Mouse (Mus musculus) G1E (cell line): ENCODE results near the gene Gm13539. TPM values are rescaled to one million over a fixed set of nuclear protein-coding genes. Genes with fewer than 3 reads are reported as not detected.
"Not testable (repeated sequence)": the region's sequence is repeated elsewhere in the genome, so short reads cannot be mapped to it uniquely, and the experiment has no call there.

Source experiments
- ATAC-seq: 2 replicates; pipeline ENCODE4 v1.8.0; 2016; ENCODE audit warnings: mild to moderate bottlenecking; ENCODE audit not compliant: insufficient number of reproducible peaks, poor library complexity, low FRiP score, severe bottlenecking; ENCODE audit errors: extremely low read depth
- DNase-seq: peaks from one replicate; pipeline ENCODE4 v3.0.0; 2012; ENCODE audit warnings: low spot score
- H3K27me3 ChIP-seq: 2 replicates; pipeline ENCODE4 v1.6.1; 2012; ENCODE audit warnings: mild to moderate bottlenecking, low read length, inconsistent platforms; ENCODE audit not compliant: insufficient read depth
- H3K36me3 ChIP-seq: replicated peaks from 2 replicates; pipeline ENCODE3; 2012; ENCODE audit warnings: mild to moderate bottlenecking, inconsistent platforms
- H3K4me1 ChIP-seq: 2 replicates; pipeline ENCODE4 v1.6.1; 2012; ENCODE audit warnings: low read depth, low read length, inconsistent platforms, mixed read lengths; ENCODE audit not compliant: insufficient read depth
- H3K4me3 ChIP-seq: 2 replicates; pipeline ENCODE4 v1.5.1; 2012; ENCODE audit warnings: low read depth, mild to moderate bottlenecking, inconsistent platforms, low read length, moderate library complexity, mixed read lengths
- H3K9me3 ChIP-seq: replicated peaks from 2 replicates; pipeline ENCODE4 v1.6.1; 2012; ENCODE audit warnings: inconsistent platforms
- CTCF ChIP-seq: IDR thresholded peaks from 2 replicates; pipeline ENCODE4 v1.5.1; 2012; ENCODE audit warnings: low read depth, low read length, inconsistent platforms, mixed read lengths
- GATA1 ChIP-seq: IDR thresholded peaks from 2 replicates; pipeline ENCODE4 v1.6.1; 2012; ENCODE audit warnings: borderline replicate concordance, low read length, inconsistent platforms, mixed read lengths
- GATA2 ChIP-seq: IDR thresholded peaks from 2 replicates; pipeline ENCODE4 v1.6.1; 2012; ENCODE audit warnings: low read depth, low read length, inconsistent platforms, borderline replicate concordance
- POLR2AphosphoS5 ChIP-seq: IDR thresholded peaks from 2 replicates; pipeline ENCODE4 v1.6.1; 2012; ENCODE audit warnings: low read depth, low read length, inconsistent platforms; ENCODE audit not compliant: insufficient replicate concordance
- TAL1 ChIP-seq: conservative IDR thresholded peaks from 2 replicates; pipeline ENCODE4 v1.6.1; 2012; ENCODE audit warnings: low read depth, low read length, inconsistent platforms, mixed read lengths
- polyA plus RNA-seq: library from polyadenylated mRNA; stranded (reverse); fragments of >175 nt; gene quantifications from 2 replicates; pipeline ENCODE4 v1.2.3, GENCODE M21; 2012
- total RNA-seq, 2 experiments: library from RNA; stranded (forward) in 1 of 2; stranded (reverse) in 1 of 2; fragments of 200-1000 nt in 1 of 2; fragments of >200 nt in 1 of 2; fragmentation: Nextera tagmentation in 1 of 2; gene quantifications; 2 replicates each; pipeline ENCODE4 v1.2.3; 2014 to 2017

Gene Gm13539
- total and polyA plus RNA-seq, 3 experiments: not detected

DNA sequence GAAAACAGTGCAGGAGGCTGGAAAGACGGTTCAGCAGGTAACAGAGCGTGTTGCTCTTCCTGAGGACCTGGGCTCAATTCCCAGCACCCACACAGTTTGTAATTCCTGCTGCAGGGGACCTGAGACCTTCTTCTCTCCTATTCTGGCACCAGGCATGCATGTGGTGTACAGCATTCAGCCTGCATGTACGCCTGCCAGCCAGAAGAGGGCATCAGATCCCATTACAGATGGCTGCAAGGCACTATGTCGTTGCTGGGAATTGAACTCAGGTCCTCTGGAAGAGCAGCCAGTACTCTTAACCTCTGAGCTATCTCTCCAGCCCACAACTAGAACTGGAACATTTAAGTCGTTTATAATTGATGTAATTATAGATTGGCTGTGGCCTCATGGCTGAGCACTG, 31.3 kb downstream of the Gm13539 start:
- peaks cover 15% of the 10 kb centered on the region for H3K27me3 ChIP-seq
- TF ChIP-seq CTCF (0 out of 2 replicates have a peak, but pooled peaks have one; percentile 15), GATA2 (no peak), POLR2AphosphoS5 (no peak)
- no peaks in the 10 kb centered on the region for H3K36me3 ChIP-seq
- H3K9me3 ChIP-seq: no peaks in the 10 kb centered on the region
- no peak overlapping the region for H3K4me3 ChIP-seq
- ATAC-seq: no peak
- no peaks in the 10 kb centered on the region for H3K4me1 ChIP-seq
- no peak for DNase-seq

- not testable (repeated sequence) for H3K36me3 ChIP-seq, H3K4me3 ChIP-seq, ATAC-seq, DNase-seq, H3K4me1 ChIP-seq, H3K9me3 ChIP-seq
- H3K27me3 ChIP-seq: peaks cover 10% of the 10 kb centered on the region; the same call in 1 of the 2 replicates
Measured at GRCm38 (mm10) chr2:25815748-25816147, 33.7 kb downstream of the Gm13539 start, which contains the start of gene Glt6d1. TSS of gene Glt6d1 (minus strand) at chr2:25815848.

DNA sequence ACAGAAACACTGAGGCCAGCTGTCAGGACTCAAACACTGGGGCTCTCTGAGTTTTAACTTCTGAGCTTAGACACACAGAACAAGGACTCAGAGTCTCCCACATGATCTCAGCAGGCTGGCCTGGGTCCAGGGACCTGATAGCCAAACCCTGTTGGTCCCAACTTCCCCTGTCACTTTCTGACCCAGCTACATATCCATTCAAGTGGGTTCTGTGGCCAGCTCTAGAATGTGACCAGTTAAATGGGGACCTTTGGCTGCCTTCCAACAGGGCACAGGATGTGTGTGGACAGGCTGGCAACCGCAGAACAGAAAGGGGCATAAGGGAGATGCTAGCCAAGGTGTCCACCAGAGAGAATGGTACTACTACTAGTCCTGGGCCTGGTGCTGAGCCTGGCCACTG, 40.7 kb downstream of the Gm13539 start, which contains the start of gene Lcn9:
Gene Lcn9, plus strand, starts transcription at position 348 of the 400 bp plus-strand sequence.
- H3K4me1 ChIP-seq: no peaks in the 10 kb centered on the region
- H3K9me3 ChIP-seq: no peaks in the 10 kb centered on the region
- no peak for TF ChIP-seq TAL1
- H3K4me3 ChIP-seq: no peak within 1 kb of the TSS
- H3K27me3 ChIP-seq: peaks cover 13% of the 10 kb centered on the region
- ATAC-seq (no peak), DNase-seq (no peak)
- H3K36me3 ChIP-seq: no peaks in the 10 kb centered on the region

DNA sequence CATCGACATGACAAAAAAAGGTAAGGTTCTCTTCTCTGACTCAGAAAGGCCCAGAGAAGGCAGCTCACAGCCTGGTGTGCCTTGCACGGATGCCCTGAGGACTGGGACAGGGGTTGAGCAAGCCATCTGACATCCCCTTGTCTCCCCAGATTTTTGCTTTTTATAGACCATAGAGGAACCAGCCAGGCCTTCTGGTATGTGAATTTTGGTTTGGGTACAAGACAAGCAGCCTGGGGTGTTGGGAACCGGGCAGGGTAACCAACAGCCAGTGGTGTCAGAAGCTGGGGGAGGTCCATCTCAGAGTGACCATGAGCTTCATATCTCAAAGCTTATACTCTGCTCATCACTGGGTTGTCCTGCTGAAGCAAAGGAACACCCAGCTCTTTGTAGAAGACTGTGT, 42.7 kb downstream of the Gm13539 start:
- no peaks in the 10 kb centered on the region for H3K4me1 ChIP-seq
- TF ChIP-seq POLR2AphosphoS5: no peak
- TF ChIP-seq CTCF: no peak
- TF ChIP-seq GATA1: no peak
- TF ChIP-seq TAL1: no peak
- no peak for TF ChIP-seq GATA2
- H3K27me3 ChIP-seq: peaks cover 13% of the 10 kb centered on the region
- no peak overlapping the region for H3K4me3 ChIP-seq
- DNase-seq: no peak
- H3K9me3 ChIP-seq: no peaks in the 10 kb centered on the region
- no peaks in the 10 kb centered on the region for H3K36me3 ChIP-seq
- no peak for ATAC-seq

DNA sequence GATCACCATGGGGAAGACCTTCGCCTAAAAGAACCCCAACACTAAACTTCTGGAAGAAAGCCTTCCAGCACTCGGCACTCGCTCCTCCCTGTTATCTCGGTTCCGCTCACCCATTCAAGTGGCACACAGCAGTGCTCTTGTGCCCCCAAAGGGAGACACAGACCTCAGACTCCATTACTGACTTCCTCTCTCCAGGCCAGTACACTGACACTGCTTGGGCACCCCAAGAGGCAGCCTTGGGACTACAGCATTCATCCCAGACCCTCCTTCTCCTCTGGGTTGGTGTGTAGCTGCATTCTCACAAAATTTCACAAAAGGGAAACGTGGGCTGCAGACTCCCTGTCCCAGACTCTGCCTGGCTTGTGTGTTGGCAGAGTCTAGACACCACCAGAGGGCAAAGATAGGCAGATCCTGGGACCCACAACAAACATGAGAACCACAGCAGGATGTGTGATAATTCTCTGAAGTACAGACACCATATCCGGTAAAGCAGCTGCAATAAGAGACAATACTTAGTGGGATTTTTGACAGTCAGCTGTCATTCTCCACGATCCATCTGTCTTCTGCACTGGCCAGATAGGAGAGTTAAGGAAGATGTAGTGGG, 46.4 kb downstream of the Gm13539 start:
- H3K27me3 ChIP-seq: peaks cover 13% of the 10 kb centered on the region
- no peaks in the 10 kb centered on the region for H3K4me1 ChIP-seq
- no peak overlapping the region for H3K4me3 ChIP-seq
- H3K9me3 ChIP-seq: no peaks in the 10 kb centered on the region
- ATAC-seq (no peak), DNase-seq (no peak)
- no peaks in the 10 kb centered on the region for H3K36me3 ChIP-seq
- TF ChIP-seq CTCF (no peak), GATA2 (no peak), GATA1 (no peak), TAL1 (no peak), POLR2AphosphoS5 (no peak)

DNA sequence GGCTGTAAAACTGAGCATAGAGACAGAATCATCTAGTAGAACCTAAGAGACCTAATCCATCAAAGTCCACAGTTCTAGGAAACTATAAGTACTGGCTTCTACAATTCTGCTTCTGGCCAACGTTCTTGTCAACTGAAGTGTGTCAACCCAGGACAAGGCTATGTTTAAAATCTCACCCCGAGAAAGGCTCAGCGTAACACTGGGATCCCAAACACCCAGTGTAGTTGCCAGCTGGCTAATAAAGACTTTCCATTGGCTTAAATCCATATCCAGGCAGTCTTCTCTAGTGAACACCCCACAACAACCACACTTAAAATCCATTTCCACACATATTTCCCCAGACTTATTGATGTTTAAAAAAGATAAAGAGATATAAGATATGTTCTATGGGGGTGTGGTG, 48.7 kb downstream of the Gm13539 start:
- H3K4me1 ChIP-seq: no peaks in the 10 kb centered on the region
- H3K4me3 ChIP-seq: no peak overlapping the region
- H3K9me3 ChIP-seq: no peaks in the 10 kb centered on the region
- ATAC-seq (no peak), DNase-seq (no peak)
- peaks cover 10% of the 10 kb centered on the region for H3K27me3 ChIP-seq
- no peak for TF ChIP-seq POLR2AphosphoS5
- no peak for TF ChIP-seq GATA1
- TF ChIP-seq GATA2: no peak
- TF ChIP-seq CTCF: no peak
- TF ChIP-seq TAL1: no peak
- H3K36me3 ChIP-seq: no peaks in the 10 kb centered on the region

DNA sequence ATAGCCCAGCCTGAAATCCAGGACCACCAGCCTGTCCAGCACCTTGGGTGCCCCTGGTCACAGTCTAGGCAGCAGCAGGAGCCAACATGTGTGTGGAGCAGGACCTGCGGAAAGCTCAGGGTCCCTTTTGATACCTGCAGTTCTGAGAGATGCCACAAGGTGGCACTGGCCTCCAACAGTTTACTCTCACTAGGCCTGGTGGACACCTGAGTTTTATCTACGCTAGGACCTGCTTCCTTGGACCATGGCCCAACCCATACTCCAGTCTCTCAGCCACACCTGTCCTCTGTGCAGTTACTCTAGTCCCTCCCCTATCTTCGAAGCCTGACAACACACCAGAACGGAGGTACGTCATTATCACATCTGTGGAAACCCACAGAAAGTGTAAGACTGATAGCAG, 54.2 kb downstream of the Gm13539 start:
- Histone ChIP-seq H3K36me3 (no peaks in the 10 kb centered on the region), H3K9me3 (no peaks in the 10 kb centered on the region), H3K4me1 (no peaks in the 10 kb centered on the region), H3K4me3 (no peak overlapping the region), H3K27me3 (peaks cover 16% of the 10 kb centered on the region)
- ATAC-seq (no peak), DNase-seq (peak; percentile 28)
- no peak for TF ChIP-seq POLR2AphosphoS5
- TF ChIP-seq CTCF: peak; percentile 89
- no peak for TF ChIP-seq GATA1
- no peak for TF ChIP-seq GATA2
- no peak for TF ChIP-seq TAL1

Other genes with a start within 250 kb of the Gm13539 start
Only the 20 nearest of the 24 such genes appear.
- 1.4 and 2.1 TPM in 2 replicates for gene Phpt1, start 207.0 kb upstream of the Gm13539 start, total RNA-seq (2014; fragmentation: Nextera tagmentation)
- gene Phpt1, start 207.0 kb upstream of the Gm13539 start, total RNA-seq (2017): 7.1 and 12.5 TPM in 2 replicates
- 6.5 and 9.5 TPM in 2 replicates for gene Phpt1, start 207.0 kb upstream of the Gm13539 start, polyA plus RNA-seq
- 0.63 and 1.1 TPM in 2 replicates for gene Ajm1, start 200.5 kb upstream of the Gm13539 start, total RNA-seq (2014; fragmentation: Nextera tagmentation)
- 0.05 TPM in 1 of 2 replicates, not detected in the other for gene Ajm1, start 200.5 kb upstream of the Gm13539 start, total RNA-seq (2017)
- 0.32 and 0.35 TPM in 2 replicates for gene Ajm1, start 200.5 kb upstream of the Gm13539 start, polyA plus RNA-seq
- 73.4 and 74.9 TPM in 2 replicates for gene Rabl6, start 173.7 kb upstream of the Gm13539 start, total RNA-seq (2014; fragmentation: Nextera tagmentation)
- gene Rabl6, start 173.7 kb upstream of the Gm13539 start, total RNA-seq (2017): 41.5 and 43.2 TPM in 2 replicates
- gene Rabl6, start 173.7 kb upstream of the Gm13539 start, polyA plus RNA-seq: 79.9 and 82.4 TPM in 2 replicates
- gene Ccdc183, start 164.6 kb upstream of the Gm13539 start, total RNA-seq (2014; fragmentation: Nextera tagmentation): not detected in 2 replicates
- 0.05 TPM in 1 of 2 replicates, not detected in the other for gene Ccdc183, start 164.6 kb upstream of the Gm13539 start, total RNA-seq (2017)
- not detected in 2 replicates for gene Ccdc183, start 164.6 kb upstream of the Gm13539 start, polyA plus RNA-seq
- not detected in 2 replicates for gene Tmem141, start 160.3 kb upstream of the Gm13539 start, total RNA-seq (2014; fragmentation: Nextera tagmentation)
- gene Tmem141, start 160.3 kb upstream of the Gm13539 start, total RNA-seq (2017): not detected in 2 replicates
- gene Tmem141, start 160.3 kb upstream of the Gm13539 start, polyA plus RNA-seq: not detected in 2 replicates
- gene Fcna, start 154.2 kb upstream of the Gm13539 start, total RNA-seq (2014; fragmentation: Nextera tagmentation): not detected in 2 replicates
- gene Fcna, start 154.2 kb upstream of the Gm13539 start, total RNA-seq (2017): not detected in 2 replicates
- not detected in 2 replicates for gene Fcna, start 154.2 kb upstream of the Gm13539 start, polyA plus RNA-seq
- not detected in 2 replicates for gene Lcn8, start 129.1 kb upstream of the Gm13539 start, total RNA-seq (2014; fragmentation: Nextera tagmentation)
- gene Lcn8, start 129.1 kb upstream of the Gm13539 start, total RNA-seq (2017): not detected in 2 replicates
- not detected in 2 replicates for gene Lcn8, start 129.1 kb upstream of the Gm13539 start, polyA plus RNA-seq
- gene Lcn5, start 124.3 kb upstream of the Gm13539 start, total RNA-seq (2014; fragmentation: Nextera tagmentation): not detected in 2 replicates
- gene Lcn5, start 124.3 kb upstream of the Gm13539 start, total RNA-seq (2017): not detected in 2 replicates
- not detected in 2 replicates for gene Lcn5, start 124.3 kb upstream of the Gm13539 start, polyA plus RNA-seq
- gene Lcn6, start 105.5 kb upstream of the Gm13539 start, total RNA-seq (2014; fragmentation: Nextera tagmentation): not detected in 2 replicates
- not detected in 2 replicates for gene Lcn6, start 105.5 kb upstream of the Gm13539 start, total RNA-seq (2017)
- gene Lcn6, start 105.5 kb upstream of the Gm13539 start, polyA plus RNA-seq: not detected in 2 replicates
- gene Lcn10, start 99.5 kb upstream of the Gm13539 start, total RNA-seq (2014; fragmentation: Nextera tagmentation): not detected in 2 replicates
- 0.17 TPM in 1 of 2 replicates, not detected in the other for gene Lcn10, start 99.5 kb upstream of the Gm13539 start, total RNA-seq (2017)
- not detected in 2 replicates for gene Lcn10, start 99.5 kb upstream of the Gm13539 start, polyA plus RNA-seq
- not detected in 2 replicates for gene Obp2a, start 82.2 kb upstream of the Gm13539 start, total RNA-seq (2014; fragmentation: Nextera tagmentation)
- not detected in 2 replicates for gene Obp2a, start 82.2 kb upstream of the Gm13539 start, total RNA-seq (2017)
- not detected in 2 replicates for gene Obp2a, start 82.2 kb upstream of the Gm13539 start, polyA plus RNA-seq
- not detected in 2 replicates for gene Bmyc, start 75.5 kb upstream of the Gm13539 start, total RNA-seq (2014; fragmentation: Nextera tagmentation)
- gene Bmyc, start 75.5 kb upstream of the Gm13539 start, total RNA-seq (2017): not detected in 2 replicates
- gene Bmyc, start 75.5 kb upstream of the Gm13539 start, polyA plus RNA-seq: not detected in 2 replicates
- gene Obp2b, start 45.2 kb upstream of the Gm13539 start, total RNA-seq (2014; fragmentation: Nextera tagmentation): not detected in 2 replicates
- not detected in 2 replicates for gene Obp2b, start 45.2 kb upstream of the Gm13539 start, total RNA-seq (2017)
- gene Obp2b, start 45.2 kb upstream of the Gm13539 start, polyA plus RNA-seq: not detected in 2 replicates
- not detected in 2 replicates for gene Lcn3, start 16.7 kb upstream of the Gm13539 start, total RNA-seq (2014; fragmentation: Nextera tagmentation)
- not detected in 2 replicates for gene Lcn3, start 16.7 kb upstream of the Gm13539 start, total RNA-seq (2017)
- gene Lcn3, start 16.7 kb upstream of the Gm13539 start, polyA plus RNA-seq: not detected in 2 replicates
- gene Lcn11, start 5.2 kb upstream of the Gm13539 start, total RNA-seq (2014; fragmentation: Nextera tagmentation): not detected in 2 replicates
- not detected in 2 replicates for gene Lcn11, start 5.2 kb upstream of the Gm13539 start, total RNA-seq (2017)
- gene Lcn11, start 5.2 kb upstream of the Gm13539 start, polyA plus RNA-seq: not detected in 2 replicates
- not detected in 2 replicates for gene Glt6d1, start 33.6 kb downstream of the Gm13539 start, total RNA-seq (2014; fragmentation: Nextera tagmentation)
- not detected in 2 replicates for gene Glt6d1, start 33.6 kb downstream of the Gm13539 start, total RNA-seq (2017)
- gene Glt6d1, start 33.6 kb downstream of the Gm13539 start, polyA plus RNA-seq: not detected in 2 replicates
- not detected in 2 replicates for gene Lcn9, start 40.9 kb downstream of the Gm13539 start, total RNA-seq (2014; fragmentation: Nextera tagmentation)
- gene Lcn9, start 40.9 kb downstream of the Gm13539 start, total RNA-seq (2017): not detected in 2 replicates
- gene Lcn9, start 40.9 kb downstream of the Gm13539 start, polyA plus RNA-seq: not detected in 2 replicates
- gene Sohlh1, start 65.0 kb downstream of the Gm13539 start, total RNA-seq (2014; fragmentation: Nextera tagmentation): not detected in 2 replicates
- not detected in 2 replicates for gene Sohlh1, start 65.0 kb downstream of the Gm13539 start, total RNA-seq (2017)
- not detected in 2 replicates for gene Sohlh1, start 65.0 kb downstream of the Gm13539 start, polyA plus RNA-seq
- not detected in 2 replicates for gene Kcnt1, start 81.5 kb downstream of the Gm13539 start, total RNA-seq (2014; fragmentation: Nextera tagmentation)
- under 0.01 and 0.22 TPM in 2 replicates for gene Kcnt1, start 81.5 kb downstream of the Gm13539 start, total RNA-seq (2017)
- gene Kcnt1, start 81.5 kb downstream of the Gm13539 start, polyA plus RNA-seq: not detected in 2 replicates
- gene Camsap1, start 201.0 kb downstream of the Gm13539 start, total RNA-seq (2014; fragmentation: Nextera tagmentation): 21.6 and 28.9 TPM in 2 replicates
- 12.9 and 18.2 TPM in 2 replicates for gene Camsap1, start 201.0 kb downstream of the Gm13539 start, total RNA-seq (2017)
- 4.8 and 5.1 TPM in 2 replicates for gene Camsap1, start 201.0 kb downstream of the Gm13539 start, polyA plus RNA-seq